Mouse (Mus musculus) small intestine, adult 2 months (tissue): Measurements from ENCODE around the gene Pik3c2a.
"Not testable (repeated sequence)": the region's sequence is repeated elsewhere in the genome, so short reads cannot be mapped to it uniquely, and the experiment has no call there.

Experiments
- CTCF ChIP-seq: fragments of 200-500 bp; IDR thresholded peaks from 2 replicates; pipeline ENCODE4 v1.5.1; 2012; ENCODE audit warnings: low read depth, mild to moderate bottlenecking, control low read depth, inconsistent platforms, low read length, moderate library complexity, mixed read lengths; ENCODE audit not compliant: insufficient replicate concordance, insufficient read length; ENCODE audit errors: extremely low read depth
- POLR2A ChIP-seq: fragments of 200-500 bp; IDR thresholded peaks from 2 replicates; pipeline ENCODE4 v1.6.1; 2012; ENCODE audit warnings: low read depth, mild to moderate bottlenecking, control low read depth, inconsistent platforms, low read length, moderate library complexity

GRCm38 (mm10) chr7:116387389-116387788 is 55.9 kb downstream of the Pik3c2a start:
- not testable (repeated sequence) for TF ChIP-seq CTCF, POLR2A
